Comparison of ENCODE assay signal across 28 mouse cellular contexts in the genomic region with DNA sequence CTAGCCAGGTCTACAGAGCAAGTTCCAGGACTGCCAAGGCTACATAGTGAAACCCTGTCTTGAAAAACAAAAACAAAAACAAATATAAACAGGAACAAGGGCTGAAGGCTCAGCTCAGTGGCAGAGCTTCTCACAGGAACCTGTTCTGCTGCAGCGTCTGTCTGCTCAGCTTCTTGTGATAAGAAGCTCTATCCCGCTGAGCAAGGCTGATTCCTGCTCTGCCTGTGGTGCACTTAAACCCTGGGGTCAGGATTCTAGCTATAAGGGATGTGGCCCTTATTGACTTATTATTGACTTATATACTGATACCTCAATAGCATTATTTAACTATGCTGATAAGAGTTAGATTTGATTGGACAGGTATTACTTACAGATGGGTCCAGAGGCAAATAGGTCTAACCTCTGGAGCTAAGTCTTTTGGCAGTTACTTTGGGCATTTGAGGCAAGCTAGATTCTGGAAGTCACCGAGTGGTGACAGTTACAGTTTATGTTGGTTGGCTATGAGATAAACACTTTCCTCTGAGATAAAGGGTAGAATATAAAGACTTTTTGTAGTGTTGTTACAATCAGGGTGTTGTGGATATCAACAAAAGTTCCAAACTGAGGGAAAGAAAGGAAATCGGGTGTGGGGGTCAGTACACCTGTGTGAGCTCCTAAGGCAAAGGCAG. TPM values are rescaled to one million over a fixed set of nuclear protein-coding genes. Genes with fewer than 3 reads are reported as not detected.
A peak's percentile ranks its signal among the peaks of the same experiment; 100 is the strongest.
DNase-seq lines count a peak whose midpoint lies in the region; ATAC-seq and TF ChIP-seq lines count a peak whose summit lies in the region.
"Had no signal": no experiment of that assay in that cellular context is flagged by ENCODE, and none has a peak within 500 bp of the region (broad histone marks: within the 10 kb centered on the region; RNA-seq: fewer than 3 reads in every experiment).

No protein-coding gene starts in this region.

- peak overlapping the region; percentile 59 for H3K27ac ChIP-seq in MEL (ENCODE audit: control insufficient read depth, low read depth, low read length)
- H3K27ac ChIP-seq: embryonic facial prominence, embryonic 10.5 days; embryonic facial prominence, embryonic 13.5 days; forebrain, embryonic 13.5 days; heart, embryonic 13.5 days; hindbrain, embryonic 12.5 days; hindbrain, embryonic 15.5 days had no signal

- peak overlapping the region; percentile 15; the same call in 1 of the 2 replicates for H3K9ac ChIP-seq in MEL (ENCODE audit: control insufficient read depth, low read depth, low read length, poor library complexity, severe bottlenecking)
- H3K9ac ChIP-seq: embryonic facial prominence, embryonic 13.5 days; forebrain, embryonic 13.5 days; heart, embryonic 13.5 days; hindbrain, embryonic 12.5 days; hindbrain, embryonic 15.5 days had no signal

- H3K4me3 ChIP-seq in MEL (ENCODE audit: control insufficient read depth in 1 of 2, insufficient read depth in 1 of 2, low read depth in 2 of 2, low read length in 2 of 2): peak overlapping the region in 1 of 2 experiments; percentile 43; a peak in 2 of 4 replicates
- H3K4me3 ChIP-seq: embryonic facial prominence, embryonic 10.5 days; embryonic facial prominence, embryonic 13.5 days; erythroblast, embryonic 14.5 days; forebrain, embryonic 13.5 days; heart, embryonic 13.5 days; hindbrain, embryonic 12.5 days; hindbrain, embryonic 15.5 days had no signal

- H3K9me3 ChIP-seq in MEL (replicated peaks; ENCODE audit: insufficient read depth, low read length): no peaks in the 10 kb centered on the region
- H3K9me3 ChIP-seq: embryonic facial prominence, embryonic 10.5 days; embryonic facial prominence, embryonic 13.5 days; forebrain, embryonic 13.5 days; G1E; heart, embryonic 13.5 days; hindbrain, embryonic 12.5 days; hindbrain, embryonic 15.5 days had no signal

- DNase-seq in heart, adult 11 months: peak; percentile 39
- no peak for DNase-seq in heart, adult 8-10 months (ENCODE audit: low spot score)
- DNase-seq in MEL (ENCODE audit: low read depth, low spot score): peak; percentile 83
- no peak for DNase-seq in left cerebral cortex, adult 18-20 months (ENCODE audit: low spot score in 2 of 2)
- DNase-seq: adrenal gland, adult 8-10 months; adrenal gland, postnatal 25 days; cerebellum, adult 11-12 months; cerebellum, adult 8-10 months; cerebellum, postnatal 10 days; cerebellum, postnatal 36 days; embryo, embryonic 11 days; gastrocnemius, postnatal 10 days; gastrocnemius, postnatal 36 days; heart, postnatal 14 days; kidney, adult 11 months had no signal

- TF ChIP-seq POLR2A in MEL (IDR thresholded peaks at IDR 0.05; ENCODE audit: control insufficient read depth in 1 of 2, insufficient read depth in 1 of 2, low read depth in 1 of 2, low read length in 2 of 2, poor library complexity in 1 of 2): no peak

- no peaks in the 10 kb centered on the region for H3K79me2 ChIP-seq in MEL (ENCODE audit: control insufficient read depth, insufficient read depth, low read length, poor library complexity)

- H3K27me3 ChIP-seq in MEL (ENCODE audit: control insufficient read depth in 1 of 2, insufficient read depth in 2 of 2, low read length in 2 of 2): no peaks in the 10 kb centered on the region
- H3K27me3 ChIP-seq: CH12.LX; embryonic facial prominence, embryonic 13.5 days; heart, embryonic 13.5 days; hindbrain, embryonic 12.5 days; hindbrain, embryonic 15.5 days had no signal

- peak; percentile 77 for ATAC-seq in megakaryocyte progenitor cell, adult 5-6 weeks (replicated peaks; ENCODE audit: poor library complexity)
- no peak for ATAC-seq in CD4-positive, CD25-positive, alpha-beta regulatory T cell, adult 4 months
- ATAC-seq: activated CD4-positive, CD25-positive, alpha-beta regulatory T cell, adult 4 months; forebrain, embryonic 13.5 days; forebrain, embryonic 16.5 days had no signal

- TF ChIP-seq CTCF in MEL (IDR thresholded peaks at IDR 0.05 in 2 of 3, conservative IDR thresholded peaks at IDR 0.05 in 1 of 3; ENCODE audit: control insufficient read depth in 1 of 3, insufficient read depth in 1 of 3, low read depth in 2 of 3, low read length in 3 of 3, poor library complexity in 1 of 3, severe bottlenecking in 1 of 3): no peak

- peaks cover 17 to 23% of the 10 kb centered on the region in 2 experiments for H3K4me1 ChIP-seq in MEL (ENCODE audit: control insufficient read depth in 1 of 2, insufficient read depth in 2 of 2, low read length in 2 of 2)
- H3K4me1 ChIP-seq: hindbrain, embryonic 12.5 days; hindbrain, embryonic 15.5 days had no signal

- TF ChIP-seq EP300 in MEL (IDR thresholded peaks at IDR 0.05; ENCODE audit: low read depth in 1 of 2, low read length in 2 of 2): peak; percentile 56 to 84; a peak in 3 of 4 replicates

- peaks cover 0 to 30% of the 10 kb centered on the region in 2 experiments; a peak in 2 of 4 replicates for H3K36me3 ChIP-seq in MEL (ENCODE audit: control insufficient read depth in 1 of 2, insufficient read depth in 2 of 2, low read length in 2 of 2)
- H3K36me3 ChIP-seq: embryonic facial prominence, embryonic 10.5 days; embryonic facial prominence, embryonic 13.5 days; G1E; heart, embryonic 13.5 days; hindbrain, embryonic 12.5 days; hindbrain, embryonic 15.5 days had no signal

- no peak for TF ChIP-seq RAD21 in MEL (IDR thresholded peaks at IDR 0.05; ENCODE audit: low read depth, low read length)

TF ChIP-seq in MEL, 35 proteins besides CTCF, POLR2A, EP300 and RAD21:
- TF ChIP-seq MYC (IDR thresholded peaks at IDR 0.05; ENCODE audit: low read depth, low read length): no peak
- TF ChIP-seq TAL1 (IDR thresholded peaks at IDR 0.05; ENCODE audit: low read length): peak; percentile 23; the same call in 1 of the 2 replicates
- no peak for TF ChIP-seq CHD2 (IDR thresholded peaks at IDR 0.05; ENCODE audit: low read length)
- no peak for TF ChIP-seq MAZ (IDR thresholded peaks at IDR 0.05; ENCODE audit: low read depth, low read length)
- no peak for TF ChIP-seq MAFK (IDR thresholded peaks at IDR 0.05; ENCODE audit: borderline replicate concordance, low read depth, low read length)
- TF ChIP-seq CHD1 (IDR thresholded peaks at IDR 0.05; ENCODE audit: low read depth, low read length): 0 out of 2 replicates have a peak, but pooled peaks have one; percentile 14
- TF ChIP-seq SIN3A (IDR thresholded peaks at IDR 0.05; ENCODE audit: low read length): 0 out of 2 replicates have a peak, but pooled peaks have one; percentile 21
- 0 out of 2 replicates have a peak, but pooled peaks have one; percentile 2 for TF ChIP-seq TCF12 (IDR thresholded peaks at IDR 0.05; ENCODE audit: low read depth, low read length)
- peak; percentile 88 for TF ChIP-seq MYB (IDR thresholded peaks at IDR 0.05; ENCODE audit: low read depth, low read length)
- TF ChIP-seq TBP (IDR thresholded peaks at IDR 0.05; ENCODE audit: low read depth, low read length): no peak
- peak; percentile 56 for TF ChIP-seq GATA1 (IDR thresholded peaks at IDR 0.05; ENCODE audit: low read depth, low read length)
- TF ChIP-seq NELFE (IDR thresholded peaks at IDR 0.05; ENCODE audit: low read depth, low read length): no peak
- no peak for TF ChIP-seq GABPA (IDR thresholded peaks at IDR 0.05; ENCODE audit: low read depth, low read length)
- TF ChIP-seq MXI1 (IDR thresholded peaks at IDR 0.05; ENCODE audit: low read depth, low read length): no peak
- TF ChIP-seq USF2 (IDR thresholded peaks at IDR 0.05; ENCODE audit: borderline replicate concordance in 1 of 2, insufficient read depth in 1 of 2, low read depth in 1 of 2, low read length in 2 of 2): no peak
- no peak for TF ChIP-seq USF1 (IDR thresholded peaks at IDR 0.05; ENCODE audit: low read depth, low read length)
- TF ChIP-seq BHLHE40 (IDR thresholded peaks at IDR 0.05; ENCODE audit: borderline replicate concordance, low read depth, low read length): no peak
- no peak for TF ChIP-seq POLR2AphosphoS2 (IDR thresholded peaks at IDR 0.05; ENCODE audit: low read length)
- TF ChIP-seq KAT2A (conservative IDR thresholded peaks at IDR 0.05; ENCODE audit: low read depth, low read length): no peak
- TF ChIP-seq MAX (IDR thresholded peaks at IDR 0.05; ENCODE audit: low read length): no peak
- no peak for TF ChIP-seq ZMIZ1 (IDR thresholded peaks at IDR 0.05; ENCODE audit: low read depth, low read length)
- TF ChIP-seq UBTF (IDR thresholded peaks at IDR 0.05; ENCODE audit: borderline replicate concordance, insufficient read depth, low read depth, low read length): no peak
- TF ChIP-seq ELF1 (IDR thresholded peaks at IDR 0.05; ENCODE audit: low read depth, low read length): 0 out of 2 replicates have a peak, but pooled peaks have one; percentile 29
- TF ChIP-seq ZC3H11A (IDR thresholded peaks at IDR 0.05; ENCODE audit: low read depth, low read length): no peak; the same call in 1 of the 2 replicates
- no peak for TF ChIP-seq RCOR1 (IDR thresholded peaks at IDR 0.05; ENCODE audit: low read depth, low read length)
- no peak for TF ChIP-seq SMC3 (IDR thresholded peaks at IDR 0.05; ENCODE audit: low read depth, low read length)

RNA-seq across cellular contexts. Expression of a gene that starts 48.0 kb away (rescaled TPM):
- 10 to 100 TPM; 27.2 to 33.2 (median 28.1) TPM for total RNA-seq in heart, adult 8-10 months (2022)
- total RNA-seq in MEL (2012; rRNA removed): 47.9 and 54.0 TPM in 2 replicates
- 10 to 100 TPM in 1 of 2 experiments, not detected in 1; 64.8 TPM for polyA plus RNA-seq in MEL (2012; ENCODE audit: insufficient read depth in 1 of 2, insufficient read length in 2 of 2, low read depth in 1 of 2, low replicate concordance in 2 of 2, missing spikeins in 1 of 2)
- total RNA-seq in megakaryocyte progenitor cell, adult 5-6 weeks (2015): 6.2 and 9.9 TPM in 2 replicates
- total RNA-seq in megakaryocyte progenitor cell, adult 5-6 weeks (2017): 3.7 and 7.9 TPM in 2 replicates
- total RNA-seq in left cerebral cortex, adult 18-20 months (2021): 10 to 100 TPM; 36.7 to 40.9 TPM
- 10 to 100 TPM; 19.1 to 23.2 TPM for polyA plus RNA-seq in CD4-positive, CD25-positive, alpha-beta regulatory T cell, adult 4 months (2017; shearing (Covaris generic))

Comparison
In these comparisons a context has a peak if more than half of its experiments do, and no peak if none do; other contexts are left out.
1. DNase-seq: peak in heart, adult 11 months (single experiment) and MEL (single experiment); none in heart, adult 8-10 months (single experiment) and left cerebral cortex, adult 18-20 months (0 of 2).